Mouse (Mus musculus): ENCODE data around the gene Oprm1. TPM values are rescaled to one million over a fixed set of nuclear protein-coding genes. Genes with fewer than 3 reads are reported as not detected.
"Not testable (repeated sequence)": the region's sequence is repeated elsewhere in the genome, so short reads cannot be mapped to it uniquely, and the experiment has no call there.

Gene Oprm1
- polyA plus RNA-seq, 1 experiment from 2014 or later: 1.2 TPM

DNA sequence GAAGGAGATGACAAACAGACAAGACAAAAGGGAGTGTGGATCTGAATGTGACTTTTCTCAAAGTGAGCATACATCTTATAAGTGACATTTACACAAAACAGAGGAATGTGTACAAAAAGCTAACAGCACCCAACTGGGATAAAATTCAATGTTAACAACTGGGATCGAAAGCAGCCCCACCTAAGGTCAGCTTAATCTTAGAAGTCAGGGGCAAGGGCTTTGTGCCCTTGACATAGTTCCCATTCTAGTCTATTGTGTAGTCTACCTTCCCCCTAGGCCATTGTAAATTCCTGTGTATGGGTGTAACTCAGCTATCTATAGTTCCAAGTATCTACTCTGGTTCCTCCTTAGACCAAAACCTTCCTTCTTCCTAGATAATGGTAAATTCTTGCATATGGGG, 123.7 kb downstream of the Oprm1 start:
- H3K4me1 ChIP-seq (ENCODE audit: control insufficient read depth, insufficient read depth, low read length); H3K27me3 ChIP-seq (ENCODE audit: control insufficient read depth, insufficient read depth, low read length); H3K36me3 ChIP-seq (ENCODE audit: control insufficient read depth, insufficient read depth, low read length); H3K4me3 ChIP-seq (replicated peaks; ENCODE audit: low read depth, low read length); H3K9ac ChIP-seq (replicated peaks; ENCODE audit: low read length); H3K27ac ChIP-seq (replicated peaks; ENCODE audit: low read depth, low read length); ATAC-seq (ENCODE audit: low FRiP score, low TSS enrichment); H3K9me3 ChIP-seq (ENCODE audit: control insufficient read depth, low read length); H3K4me2 ChIP-seq (ENCODE audit: low read length); DNase-seq: not testable (repeated sequence)
- WGBS: 83% methylated on average over 1 of the region's 1 CpGs

GRCm38 (mm10) chr10:6885460-6885859, 127.2 kb downstream of the Oprm1 start:
- Histone ChIP-seq H3K9ac (replicated peaks; ENCODE audit: low read length) (no peak overlapping the region), H3K4me1 (ENCODE audit: control insufficient read depth, insufficient read depth, low read length) (no peaks in the 10 kb centered on the region), H3K27me3 (ENCODE audit: control insufficient read depth, insufficient read depth, low read length) (no peaks in the 10 kb centered on the region), H3K27ac (replicated peaks; ENCODE audit: low read depth, low read length) (no peak overlapping the region), H3K4me2 (ENCODE audit: low read length) (no peak overlapping the region), H3K4me3 (replicated peaks; ENCODE audit: low read depth, low read length) (no peak overlapping the region), H3K9me3 (ENCODE audit: control insufficient read depth, low read length) (no peaks in the 10 kb centered on the region), H3K36me3 (ENCODE audit: control insufficient read depth, insufficient read depth, low read length) (no peaks in the 10 kb centered on the region)
- no peak for ATAC-seq (ENCODE audit: low FRiP score, low TSS enrichment)
- WGBS: 0% methylated on average over 1 of the region's 1 CpGs
- DNase-seq: peak; percentile 83

DNA sequence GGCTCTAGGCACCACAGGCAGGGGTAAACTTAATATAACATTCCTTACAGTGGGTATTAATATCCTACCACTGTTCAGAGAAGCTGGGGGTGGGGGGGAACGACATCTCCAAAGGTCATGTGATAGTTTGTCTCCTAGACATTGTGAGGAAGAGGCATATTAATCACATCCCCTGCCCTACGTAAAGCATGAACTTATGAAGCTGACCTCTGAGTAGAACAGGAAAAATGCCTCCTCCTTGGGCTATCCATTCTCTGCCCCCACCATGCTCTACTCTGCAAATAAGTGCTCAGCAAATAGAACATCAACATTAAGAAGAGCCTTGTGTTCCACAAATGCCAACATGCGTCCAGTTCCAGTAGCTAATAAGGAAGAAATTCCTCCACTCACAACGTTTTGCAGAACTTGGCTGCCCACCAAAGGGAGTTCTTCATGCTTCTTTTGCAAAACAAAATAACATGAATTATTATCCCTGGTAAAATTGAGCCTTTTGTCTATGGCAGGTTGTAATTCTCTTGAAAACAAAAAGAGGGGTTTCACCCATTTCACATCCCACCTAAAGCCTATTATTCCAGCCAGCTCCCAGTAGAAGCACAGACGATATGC, 131.4 kb downstream of the Oprm1 start:
- H3K4me2 ChIP-seq (ENCODE audit: low read length): no peak overlapping the region
- no peaks in the 10 kb centered on the region for H3K27me3 ChIP-seq (ENCODE audit: control insufficient read depth, insufficient read depth, low read length)
- H3K9me3 ChIP-seq (ENCODE audit: control insufficient read depth, low read length): no peaks in the 10 kb centered on the region
- ATAC-seq (ENCODE audit: low FRiP score, low TSS enrichment) (no peak), DNase-seq (no peak)
- H3K27ac ChIP-seq (replicated peaks; ENCODE audit: low read depth, low read length): no peak overlapping the region
- H3K4me1 ChIP-seq (ENCODE audit: control insufficient read depth, insufficient read depth, low read length): no peaks in the 10 kb centered on the region
- 70% methylated on average over 5 of the region's 5 CpGs for WGBS
- no peak overlapping the region for H3K9ac ChIP-seq (replicated peaks; ENCODE audit: low read length)
- H3K4me3 ChIP-seq (replicated peaks; ENCODE audit: low read depth, low read length): no peak overlapping the region
- no peaks in the 10 kb centered on the region for H3K36me3 ChIP-seq (ENCODE audit: control insufficient read depth, insufficient read depth, low read length)

- ATAC-seq (ENCODE audit: low FRiP score, low TSS enrichment) (no peak), DNase-seq (no peak)
- Histone ChIP-seq H3K9ac (replicated peaks; ENCODE audit: low read length) (no peak overlapping the region), H3K36me3 (ENCODE audit: control insufficient read depth, insufficient read depth, low read length) (no peaks in the 10 kb centered on the region), H3K4me2 (ENCODE audit: low read length) (no peak overlapping the region), H3K27ac (replicated peaks; ENCODE audit: low read depth, low read length) (no peak overlapping the region), H3K9me3 (ENCODE audit: control insufficient read depth, low read length) (no peaks in the 10 kb centered on the region), H3K27me3 (ENCODE audit: control insufficient read depth, insufficient read depth, low read length) (no peaks in the 10 kb centered on the region), H3K4me3 (replicated peaks; ENCODE audit: low read depth, low read length) (no peak overlapping the region), H3K4me1 (ENCODE audit: control insufficient read depth, insufficient read depth, low read length) (no peaks in the 10 kb centered on the region)
- 90% methylated on average over 5 of the region's 5 CpGs for WGBS
These were observed 132.2 kb downstream of the Oprm1 start for GRCm38 (mm10) chr10:6890348-6891009.

- H3K36me3 ChIP-seq (ENCODE audit: control insufficient read depth, insufficient read depth, low read length): no peaks in the 10 kb centered on the region
- no peak overlapping the region for H3K9ac ChIP-seq (replicated peaks; ENCODE audit: low read length)
- no peaks in the 10 kb centered on the region for H3K27me3 ChIP-seq (ENCODE audit: control insufficient read depth, insufficient read depth, low read length)
- DNase-seq (no peak), ATAC-seq (ENCODE audit: low FRiP score, low TSS enrichment) (no peak)
- no peak overlapping the region for H3K27ac ChIP-seq (replicated peaks; ENCODE audit: low read depth, low read length)
- no peaks in the 10 kb centered on the region for H3K9me3 ChIP-seq (ENCODE audit: control insufficient read depth, low read length)
- no peak overlapping the region for H3K4me2 ChIP-seq (ENCODE audit: low read length)
- WGBS: 80% methylated on average over 3 of the region's 3 CpGs
- no peaks in the 10 kb centered on the region for H3K4me1 ChIP-seq (ENCODE audit: control insufficient read depth, insufficient read depth, low read length)
- H3K4me3 ChIP-seq (replicated peaks; ENCODE audit: low read depth, low read length): no peak overlapping the region
These were observed 137.5 kb downstream of the Oprm1 start for GRCm38 (mm10) chr10:6895796-6896195.

- no peaks in the 10 kb centered on the region for H3K36me3 ChIP-seq (ENCODE audit: control insufficient read depth, insufficient read depth, low read length)
- no peak overlapping the region for H3K4me3 ChIP-seq (replicated peaks; ENCODE audit: low read depth, low read length)
- no peak overlapping the region for H3K27ac ChIP-seq (replicated peaks; ENCODE audit: low read depth, low read length)
- H3K4me1 ChIP-seq (ENCODE audit: control insufficient read depth, insufficient read depth, low read length): no peaks in the 10 kb centered on the region
- no peaks in the 10 kb centered on the region for H3K9me3 ChIP-seq (ENCODE audit: control insufficient read depth, low read length)
- DNase-seq (no peak), ATAC-seq (ENCODE audit: low FRiP score, low TSS enrichment) (no peak)
- no peaks in the 10 kb centered on the region for H3K27me3 ChIP-seq (ENCODE audit: control insufficient read depth, insufficient read depth, low read length)
- WGBS: 83% methylated on average over 3 of the region's 3 CpGs
- H3K4me2 ChIP-seq (ENCODE audit: low read length): no peak overlapping the region
- H3K9ac ChIP-seq (replicated peaks; ENCODE audit: low read length): no peak overlapping the region
These were observed 138.5 kb downstream of the Oprm1 start for GRCm38 (mm10) chr10:6896659-6897303.

DNA sequence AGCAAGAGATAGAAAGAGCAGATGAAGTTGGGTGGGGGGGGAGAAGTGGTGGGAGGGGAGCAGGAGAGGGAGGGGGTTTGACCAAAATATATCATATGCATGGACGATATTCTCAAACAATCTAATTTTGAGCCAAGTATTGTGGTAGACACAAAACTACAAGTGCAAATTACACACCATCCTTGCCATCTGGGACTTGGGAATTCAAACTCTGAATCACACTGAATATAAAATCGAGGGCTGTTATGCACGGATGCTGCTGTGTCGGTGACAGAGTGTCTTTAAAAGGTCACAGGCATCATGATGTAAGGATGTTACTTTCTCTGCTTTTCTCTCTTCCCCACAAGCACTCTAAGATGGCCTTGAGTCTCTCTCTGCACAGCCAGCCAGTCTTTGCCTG, 141.8 kb downstream of the Oprm1 start:
- ATAC-seq (ENCODE audit: low FRiP score, low TSS enrichment) (no peak), DNase-seq (no peak)

GRCm38 (mm10) chr10:6901819-6902393, 143.6 kb downstream of the Oprm1 start:
- WGBS: 93% methylated on average over 3 of the region's 3 CpGs
- Histone ChIP-seq H3K27ac (replicated peaks; ENCODE audit: low read depth, low read length) (no peak overlapping the region), H3K27me3 (ENCODE audit: control insufficient read depth, insufficient read depth, low read length) (no peaks in the 10 kb centered on the region), H3K4me1 (ENCODE audit: control insufficient read depth, insufficient read depth, low read length) (no peaks in the 10 kb centered on the region), H3K36me3 (ENCODE audit: control insufficient read depth, insufficient read depth, low read length) (no peaks in the 10 kb centered on the region), H3K9ac (replicated peaks; ENCODE audit: low read length) (no peak overlapping the region), H3K4me2 (ENCODE audit: low read length) (no peak overlapping the region), H3K9me3 (ENCODE audit: control insufficient read depth, low read length) (no peaks in the 10 kb centered on the region), H3K4me3 (replicated peaks; ENCODE audit: low read depth, low read length) (no peak overlapping the region)
- DNase-seq (no peak), ATAC-seq (ENCODE audit: low FRiP score, low TSS enrichment) (no peak)

More for the DNA sequence above, 141.8 kb downstream of the Oprm1 start:
- no peaks in the 10 kb centered on the region for H3K36me3 ChIP-seq (ENCODE audit: control insufficient read depth, insufficient read depth, low read length)
- no peaks in the 10 kb centered on the region for H3K27me3 ChIP-seq (ENCODE audit: control insufficient read depth, insufficient read depth, low read length)
- no peak overlapping the region for H3K27ac ChIP-seq (replicated peaks; ENCODE audit: low read depth, low read length)
- no peak overlapping the region for H3K4me2 ChIP-seq (ENCODE audit: low read length)
- H3K9me3 ChIP-seq (ENCODE audit: control insufficient read depth, low read length): no peaks in the 10 kb centered on the region
- WGBS: 87% methylated on average over 4 of the region's 4 CpGs
- H3K4me3 ChIP-seq (replicated peaks; ENCODE audit: low read depth, low read length): no peak overlapping the region
- H3K4me1 ChIP-seq (ENCODE audit: control insufficient read depth, insufficient read depth, low read length): no peaks in the 10 kb centered on the region
- no peak overlapping the region for H3K9ac ChIP-seq (replicated peaks; ENCODE audit: low read length)

Measured in midbrain, embryonic 14.5 days (tissue).